Mouse (Mus musculus) erythroblast, embryonic 14.5 days (primary cell): ENCODE data around the gene Slc45a3. TPM values are rescaled to one million over a fixed set of nuclear protein-coding genes. Genes with fewer than 3 reads are reported as not detected.

Source experiments
- H3K27me3 ChIP-seq: 2 replicates; pipeline ENCODE4 v1.6.1; 2012; ENCODE audit warnings: inconsistent platforms; ENCODE audit not compliant: control insufficient read depth
- H3K36me3 ChIP-seq: 2 replicates; pipeline ENCODE4 v1.6.1; 2012; ENCODE audit warnings: mild to moderate bottlenecking, inconsistent platforms; ENCODE audit not compliant: control insufficient read depth
- H3K4me1 ChIP-seq: 2 replicates; pipeline ENCODE4 v1.6.1; 2012; ENCODE audit warnings: inconsistent platforms; ENCODE audit not compliant: control insufficient read depth
- H3K4me3 ChIP-seq: replicated peaks from 2 replicates; pipeline ENCODE3; 2012; ENCODE audit warnings: moderate library complexity, mild to moderate bottlenecking, inconsistent platforms
- H3K9me3 ChIP-seq: 2 replicates; pipeline ENCODE4 v1.6.1; 2012; ENCODE audit warnings: low read length, inconsistent platforms, mixed read lengths; ENCODE audit not compliant: control insufficient read depth
- GATA1 ChIP-seq: IDR thresholded peaks from 2 replicates; pipeline ENCODE4 v1.6.1; 2012; ENCODE audit warnings: low read length, inconsistent platforms, mixed read lengths
- TAL1 ChIP-seq: IDR thresholded peaks from 3 replicates; pipeline ENCODE4 v1.6.1; 2012; ENCODE audit warnings: low read length, inconsistent platforms, mixed read lengths
- polyA plus RNA-seq: library from polyadenylated mRNA; stranded (reverse); fragments of >175 nt; gene quantifications from 2 replicates; pipeline ENCODE4 v1.2.3, GENCODE M21; 2012

Slc45a3 gene
- polyA plus RNA-seq, 1 experiment = 0.02 TPM

DNA sequence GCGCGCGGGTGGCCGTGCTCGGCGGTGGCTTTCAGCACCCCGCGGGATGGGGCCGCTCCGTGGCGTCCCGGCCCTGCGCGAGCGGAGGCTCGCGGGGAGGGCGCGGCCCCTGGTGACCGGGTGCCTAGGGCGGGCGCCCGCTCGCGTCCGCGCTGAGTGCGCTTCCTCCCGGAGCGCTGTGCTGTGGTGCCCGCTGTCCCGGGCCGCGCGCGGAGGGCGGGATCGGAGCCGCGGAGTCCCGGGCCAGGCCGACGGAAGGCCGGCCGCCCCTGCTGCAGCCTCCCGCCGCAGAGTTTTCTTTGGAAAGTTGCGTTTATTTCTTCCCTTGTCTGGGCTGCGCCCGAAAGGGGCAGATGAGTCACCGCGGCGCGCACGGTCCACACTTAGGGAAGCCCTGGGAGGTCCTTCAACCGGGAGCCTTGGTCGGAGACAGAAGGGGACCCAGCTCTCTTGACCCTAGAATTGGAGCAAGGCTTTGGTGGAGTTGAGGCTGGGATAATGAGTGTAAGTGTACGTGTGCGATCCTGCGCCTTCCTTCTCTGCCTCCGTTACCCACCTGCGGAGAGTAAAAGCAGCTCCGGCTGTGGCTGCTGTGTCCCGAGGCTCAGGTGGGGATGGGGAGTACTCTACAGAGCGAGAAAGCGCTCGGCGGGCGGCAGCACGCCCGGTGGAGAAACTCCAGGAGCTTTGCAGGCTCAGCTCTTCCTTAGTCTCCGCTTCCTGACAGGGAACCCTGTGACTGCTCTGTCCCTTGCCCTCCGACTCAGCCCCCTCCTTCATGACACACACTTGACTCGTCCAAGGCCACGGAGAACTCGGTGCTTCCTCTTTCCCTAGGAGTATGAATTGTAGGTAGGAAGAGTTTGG, 551 bp downstream of the Slc45a3 start:
- H3K36me3 ChIP-seq = no peaks in the 10 kb centered on the region
- peaks cover 61% of the 10 kb centered on the region for H3K27me3 ChIP-seq
- H3K9me3 ChIP-seq = no peaks in the 10 kb centered on the region; the same call in 1 of the 2 replicates
- TF ChIP-seq GATA1 (no peak), TAL1 (no peak)
- H3K4me3 ChIP-seq = peak overlapping the region; percentile 57
- H3K4me1 ChIP-seq = peaks cover 4% of the 10 kb centered on the region

- no peak overlapping the region for H3K4me3 ChIP-seq
- peaks cover 61% of the 10 kb centered on the region for H3K27me3 ChIP-seq
Observed at GRCm38 (mm10) chr1:131964100-131964499, 1.3 kb downstream of the Slc45a3 start.

DNA sequence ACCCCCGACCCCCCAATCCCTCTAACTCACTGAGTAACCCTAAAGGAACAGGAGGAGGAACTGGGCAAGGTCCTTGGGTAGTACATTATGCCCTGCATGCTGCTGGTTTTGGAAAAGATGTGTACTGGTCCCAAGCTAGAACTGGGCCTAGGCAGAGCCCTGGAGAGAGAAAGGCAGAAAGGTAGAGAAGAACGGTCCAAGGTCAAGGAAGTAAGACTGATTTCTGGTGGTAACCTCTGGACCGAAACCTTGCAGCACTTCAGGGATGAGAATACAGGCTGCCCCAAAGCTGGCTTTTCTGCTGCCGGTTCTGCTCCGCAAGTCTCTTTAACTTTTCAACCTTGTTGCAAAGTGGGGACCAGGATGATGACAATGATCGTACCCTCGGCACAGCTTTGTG, 1.8 kb downstream of the Slc45a3 start:
- Histone ChIP-seq H3K9me3 (no peaks in the 10 kb centered on the region; the same call in 1 of the 2 replicates), H3K36me3 (no peaks in the 10 kb centered on the region), H3K4me3 (no peak overlapping the region), H3K4me1 (peaks cover 4% of the 10 kb centered on the region), H3K27me3 (peaks cover 61% of the 10 kb centered on the region)
- TF ChIP-seq GATA1 = no peak

More at GRCm38 (mm10) chr1:131964100-131964499, 1.3 kb downstream of the Slc45a3 start:
- TF ChIP-seq GATA1 (no peak), TAL1 (no peak)
- Histone ChIP-seq H3K4me1 (peaks cover 4% of the 10 kb centered on the region), H3K36me3 (no peaks in the 10 kb centered on the region), H3K9me3 (no peaks in the 10 kb centered on the region; the same call in 1 of the 2 replicates)

GRCm38 (mm10) chr1:131965818-131966217, 3.1 kb downstream of the Slc45a3 start:
- TF ChIP-seq TAL1 = no peak
- TF ChIP-seq GATA1 = no peak
- Histone ChIP-seq H3K4me3 (no peak overlapping the region), H3K4me1 (peaks cover 4% of the 10 kb centered on the region), H3K36me3 (no peaks in the 10 kb centered on the region), H3K9me3 (no peaks in the 10 kb centered on the region; the same call in 1 of the 2 replicates), H3K27me3 (peaks cover 50% of the 10 kb centered on the region)

DNA sequence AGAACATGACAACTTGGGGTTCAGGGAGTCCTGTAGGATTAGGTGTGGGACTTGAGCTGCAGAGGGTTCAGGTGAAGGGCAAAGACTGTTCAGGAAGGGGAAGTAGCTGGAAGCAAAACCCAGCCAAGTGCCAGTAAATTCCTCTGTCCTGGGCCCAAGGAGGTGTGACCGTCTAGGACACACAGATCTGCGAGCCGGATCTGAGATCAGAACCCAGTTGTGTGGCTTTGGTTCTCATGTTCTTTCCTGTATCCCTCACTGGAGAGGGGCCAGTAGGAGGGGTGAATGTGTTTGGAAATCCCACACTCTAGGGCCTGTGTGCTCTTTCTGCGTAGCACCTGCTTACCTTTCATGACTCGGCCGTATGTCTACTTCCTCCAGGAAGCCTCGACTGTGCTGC, 4.6 kb downstream of the Slc45a3 start:
- no peaks in the 10 kb centered on the region for H3K36me3 ChIP-seq
- TF ChIP-seq GATA1 (no peak), TAL1 (no peak)
- H3K4me3 ChIP-seq = no peak overlapping the region
- H3K27me3 ChIP-seq = peaks cover 35% of the 10 kb centered on the region
- H3K9me3 ChIP-seq = no peaks in the 10 kb centered on the region; the same call in 1 of the 2 replicates
- peaks cover 4% of the 10 kb centered on the region for H3K4me1 ChIP-seq

GRCm38 (mm10) chr1:131968556-131968955, 5.8 kb downstream of the Slc45a3 start:
- Histone ChIP-seq H3K36me3 (no peaks in the 10 kb centered on the region), H3K4me3 (no peak overlapping the region), H3K4me1 (no peaks in the 10 kb centered on the region; the same call in none of the 2 replicates), H3K27me3 (peaks cover 22% of the 10 kb centered on the region), H3K9me3 (no peaks in the 10 kb centered on the region; the same call in 1 of the 2 replicates)
- TF ChIP-seq TAL1 = no peak
- no peak for TF ChIP-seq GATA1

- TF ChIP-seq TAL1 = no peak
- TF ChIP-seq GATA1 = no peak
- no peak overlapping the region for H3K4me3 ChIP-seq
- no peaks in the 10 kb centered on the region for H3K9me3 ChIP-seq
- H3K36me3 ChIP-seq = no peaks in the 10 kb centered on the region
- peaks cover 18% of the 10 kb centered on the region for H3K27me3 ChIP-seq
- H3K4me1 ChIP-seq = no peaks in the 10 kb centered on the region; the same call in none of the 2 replicates
Observed at GRCm38 (mm10) chr1:131968983-131969382, 6.2 kb downstream of the Slc45a3 start.

- H3K27me3 ChIP-seq = peaks cover 10% of the 10 kb centered on the region
- no peaks in the 10 kb centered on the region; the same call in none of the 2 replicates for H3K4me1 ChIP-seq
- TF ChIP-seq TAL1 (no peak), GATA1 (no peak)
- H3K4me3 ChIP-seq = no peak overlapping the region
- H3K9me3 ChIP-seq = no peaks in the 10 kb centered on the region
- H3K36me3 ChIP-seq = no peaks in the 10 kb centered on the region
Observed at GRCm38 (mm10) chr1:131969825-131970224, 7.1 kb downstream of the Slc45a3 start.

DNA sequence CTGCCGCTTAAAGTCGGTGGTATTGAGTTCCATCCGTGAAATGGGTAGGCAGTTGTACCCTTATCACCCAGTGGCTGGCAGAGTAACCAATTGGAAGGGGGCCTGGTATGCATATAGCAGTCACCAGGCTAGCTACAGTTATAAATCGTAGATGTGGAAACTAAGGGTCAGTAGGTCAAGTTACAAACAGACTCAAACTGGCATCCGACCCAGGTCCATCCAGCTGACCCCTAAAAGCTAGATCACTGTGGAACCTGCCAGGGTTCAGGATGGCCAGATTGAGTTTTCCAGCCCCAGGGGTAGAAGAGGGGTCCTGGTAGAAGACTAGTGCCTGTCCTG, 7.5 kb downstream of the Slc45a3 start:
- Histone ChIP-seq H3K4me3 (no peak overlapping the region), H3K4me1 (no peaks in the 10 kb centered on the region; the same call in none of the 2 replicates), H3K36me3 (no peaks in the 10 kb centered on the region), H3K9me3 (no peaks in the 10 kb centered on the region), H3K27me3 (peaks cover 7% of the 10 kb centered on the region)
- TF ChIP-seq TAL1 = no peak
